Mouse (Mus musculus): ENCODE measurements at regions not wholly inside any gene's neighbourhood (a gene's known extent, or its start where the extent isn't known, plus 50 kb on each side); places are given as distances from the start of the nearest gene placed in this dataset.
"Not testable (repeated sequence)": the region's sequence is repeated elsewhere in the genome, so short reads cannot be mapped to it uniquely, and the experiment has no call there.

DNA sequence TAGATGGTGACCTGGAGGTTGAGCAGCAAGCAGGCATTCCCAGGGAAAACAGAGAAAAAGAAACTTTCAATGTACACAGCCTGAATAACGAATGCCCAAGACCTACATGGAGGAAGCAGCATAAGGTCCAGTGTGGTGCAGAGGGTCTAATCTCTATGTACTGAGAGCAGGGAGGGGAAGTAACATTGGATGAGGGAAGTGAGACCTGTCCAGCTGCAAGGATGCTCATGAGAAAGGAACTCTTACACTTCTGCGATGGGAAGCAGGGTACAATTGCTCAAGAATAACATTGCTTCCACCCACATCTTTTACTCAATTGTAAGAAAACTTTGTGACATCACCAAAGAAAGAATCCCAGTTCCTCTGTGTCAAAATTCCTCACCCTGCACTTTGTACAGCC lies 419.8 kb upstream of the Id2 start:
- no peak for DNase-seq (ENCODE audit: extremely low spot score in 1 of 2, low spot score in 1 of 2)

DNA sequence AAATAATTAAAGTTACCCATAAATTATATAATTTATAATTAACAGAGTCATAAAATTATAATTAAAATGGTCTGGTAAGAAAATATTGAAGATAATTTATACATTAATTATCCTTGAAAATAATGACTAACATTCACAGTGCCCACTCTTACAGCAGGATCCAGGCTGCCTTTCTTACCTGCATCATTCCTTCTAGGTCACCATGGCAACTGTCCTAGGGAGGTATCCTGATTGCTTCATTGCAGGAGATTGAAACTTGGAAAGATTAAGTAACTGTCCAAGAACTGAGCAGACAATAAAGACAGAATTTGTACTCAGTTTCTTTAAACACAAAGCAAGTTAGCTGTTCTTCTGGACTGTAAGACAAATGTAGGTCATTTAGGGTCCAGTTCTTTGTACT lies 416.7 kb upstream of the Id2 start:
- DNase-seq (ENCODE audit: extremely low spot score in 1 of 2, low spot score in 1 of 2) = no peak

DNA sequence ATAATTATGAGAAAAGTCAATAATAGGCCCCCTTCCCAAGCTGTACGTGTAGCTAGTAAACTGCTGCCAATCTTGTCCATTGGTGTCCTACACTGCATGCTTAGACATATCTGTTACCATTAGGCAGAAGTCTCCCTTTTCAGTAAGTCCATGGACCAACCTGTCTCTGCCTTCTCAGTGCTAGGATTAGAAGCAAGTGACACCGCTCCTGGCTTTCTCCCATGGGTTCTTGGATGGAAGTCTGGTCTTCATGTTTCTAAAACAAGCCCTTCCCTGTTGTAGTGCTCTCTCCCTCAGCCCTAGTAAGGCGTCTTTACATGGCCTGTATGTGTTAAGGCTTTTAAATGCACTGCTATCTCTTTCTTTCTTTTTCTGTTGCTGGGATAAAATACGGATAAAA lies 412.7 kb upstream of the Id2 start:
- no peak for DNase-seq (ENCODE audit: extremely low spot score in 1 of 2, low spot score in 1 of 2)

DNA sequence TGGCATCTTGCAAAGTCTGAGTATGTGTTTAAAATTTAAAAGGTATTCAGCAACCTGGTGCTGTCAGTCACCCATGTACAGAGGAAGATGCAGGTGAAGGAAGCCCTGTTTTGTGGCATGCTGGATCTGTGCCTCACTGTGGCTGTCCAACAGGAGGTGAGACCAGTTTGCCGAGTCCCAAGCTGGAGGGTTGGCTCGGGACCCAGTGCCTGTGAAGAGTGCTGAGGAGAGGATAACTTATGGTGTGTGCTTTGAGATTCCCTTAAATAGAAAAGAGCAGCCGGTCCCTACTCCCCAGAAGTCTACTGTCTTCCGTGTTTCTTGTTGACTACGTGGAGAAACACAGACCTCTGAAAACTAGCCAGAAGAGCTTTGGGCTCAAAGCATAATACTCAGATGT lies 396.3 kb upstream of the Id2 start:
- no peak for DNase-seq (ENCODE audit: extremely low spot score in 1 of 2, low spot score in 1 of 2)

DNA sequence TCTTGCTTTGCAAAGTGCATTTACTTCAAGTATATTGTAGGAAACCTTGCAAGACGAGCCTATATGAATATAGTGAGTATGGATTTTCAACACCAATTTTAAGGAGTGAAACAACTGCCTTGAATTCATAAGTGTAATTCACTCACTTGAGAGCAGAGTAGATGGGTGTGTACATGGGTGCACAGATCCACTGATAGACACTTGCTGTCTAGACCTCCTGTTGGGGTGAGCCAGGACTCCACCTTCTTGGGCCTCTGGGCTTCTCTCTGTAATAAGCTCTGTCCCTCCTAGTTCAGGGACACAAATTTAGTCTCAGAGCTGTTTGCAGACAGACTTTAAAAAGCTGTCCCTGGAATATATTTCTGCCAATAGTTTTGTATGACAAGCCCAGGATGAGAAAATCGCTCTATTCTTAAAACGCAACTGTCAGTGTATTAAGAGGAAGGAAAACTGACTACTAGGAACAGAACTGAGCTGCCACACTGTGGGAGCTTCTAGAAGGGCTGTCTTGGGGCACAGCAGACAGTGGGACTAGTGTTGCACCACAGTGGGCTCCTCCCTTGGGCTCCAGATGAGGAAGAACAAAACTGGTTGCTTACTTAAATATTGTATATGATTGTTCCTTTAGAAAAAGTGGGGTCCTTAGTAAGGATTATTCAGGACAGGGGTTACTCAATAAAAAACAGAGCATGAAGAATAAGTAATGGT lies 395.7 kb upstream of the Id2 start:
- no peak for DNase-seq (ENCODE audit: extremely low spot score in 1 of 2, low spot score in 1 of 2)

DNA sequence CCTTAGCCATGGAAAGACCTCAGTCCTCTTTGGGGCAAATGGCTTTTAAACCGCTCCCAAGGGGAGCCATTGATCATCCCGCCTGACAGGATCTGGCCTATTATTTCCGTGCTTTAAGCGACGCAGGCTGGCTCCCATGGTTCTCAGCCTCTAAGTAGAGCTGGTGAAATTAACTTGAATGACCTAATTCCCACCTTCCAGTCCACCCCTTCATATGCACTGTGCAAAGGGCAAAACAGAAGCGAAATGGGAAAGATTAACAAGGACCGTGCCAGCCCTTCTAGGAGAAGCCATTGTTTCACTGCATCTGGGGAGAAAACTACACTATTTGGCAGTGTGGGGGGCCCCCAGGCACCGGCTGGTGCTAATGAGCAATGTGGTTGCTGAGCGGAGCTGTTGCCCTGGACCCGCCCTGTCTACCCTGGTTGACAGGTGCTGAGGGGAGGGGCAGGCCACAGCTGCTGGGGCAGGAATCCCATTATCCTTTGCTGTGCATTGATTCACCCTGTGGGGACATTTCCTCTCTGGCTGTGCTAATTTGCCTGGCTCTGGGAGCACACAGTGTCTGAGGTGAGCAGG lies 378.3 kb upstream of the Id2 start:
- no peak for DNase-seq (ENCODE audit: extremely low spot score in 1 of 2, low spot score in 1 of 2)

DNA sequence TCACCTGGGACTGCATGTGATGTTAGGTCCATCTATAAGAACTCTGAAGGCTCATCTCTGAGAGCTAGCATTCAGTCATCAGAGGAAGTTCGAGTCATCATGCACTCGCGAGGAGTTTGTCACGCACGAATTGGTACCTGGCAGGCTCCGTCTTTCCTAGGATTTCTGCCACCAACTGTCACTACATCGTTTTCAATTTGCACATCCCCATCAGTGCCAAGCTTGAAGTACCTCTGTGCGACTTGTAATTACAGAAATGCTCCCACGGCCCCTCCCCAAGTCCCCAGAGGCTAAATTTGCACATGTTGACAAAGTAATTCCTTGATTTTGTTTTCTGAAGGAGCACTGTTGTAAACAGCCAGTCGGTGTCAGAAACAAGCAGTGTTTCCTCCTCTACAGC lies 372.2 kb upstream of the Id2 start:
- DNase-seq (ENCODE audit: extremely low spot score in 1 of 2, low spot score in 1 of 2) = no peak

DNA sequence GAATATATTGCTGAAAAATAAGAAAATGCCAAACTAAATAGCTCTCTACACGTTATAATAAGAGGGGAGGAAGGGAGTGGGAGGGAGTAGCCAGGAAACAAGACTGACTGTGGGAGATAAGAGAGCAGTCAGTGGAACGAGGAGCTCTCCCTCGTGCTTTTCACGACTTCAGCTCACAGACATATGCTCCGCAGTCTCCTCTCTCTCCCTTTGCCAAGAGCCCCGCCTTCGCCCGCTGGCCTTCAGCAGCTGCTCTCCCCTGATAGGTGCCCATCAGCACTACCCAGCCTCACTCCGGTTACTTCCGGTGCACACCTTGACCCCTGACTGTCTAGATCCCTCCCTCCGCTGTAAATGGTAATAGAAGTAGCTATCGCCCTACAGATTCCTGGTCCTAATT lies 370.8 kb upstream of the Id2 start:
- DNase-seq (ENCODE audit: extremely low spot score in 1 of 2, low spot score in 1 of 2) = no peak

DNA sequence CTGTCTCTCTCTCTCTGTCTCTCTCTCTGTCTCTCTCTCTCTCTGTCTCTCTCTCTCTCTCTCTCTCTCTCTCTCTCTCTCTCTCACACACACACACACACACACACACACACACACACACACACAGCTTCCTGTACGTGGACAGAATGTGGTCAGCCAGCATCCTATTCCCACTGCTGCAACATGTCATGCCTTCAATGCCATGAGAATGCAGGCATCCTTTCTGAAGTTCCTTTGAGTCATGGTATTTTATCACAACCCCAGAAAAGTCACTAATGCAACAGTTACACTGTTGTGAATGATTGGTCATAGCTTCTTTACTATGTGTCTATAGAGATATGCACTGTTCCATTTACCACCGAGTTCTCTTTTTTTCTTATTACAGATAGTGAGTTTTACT lies 365.8 kb upstream of the Id2 start:
- DNase-seq (ENCODE audit: extremely low spot score in 1 of 2, low spot score in 1 of 2) = not testable (repeated sequence)

DNA sequence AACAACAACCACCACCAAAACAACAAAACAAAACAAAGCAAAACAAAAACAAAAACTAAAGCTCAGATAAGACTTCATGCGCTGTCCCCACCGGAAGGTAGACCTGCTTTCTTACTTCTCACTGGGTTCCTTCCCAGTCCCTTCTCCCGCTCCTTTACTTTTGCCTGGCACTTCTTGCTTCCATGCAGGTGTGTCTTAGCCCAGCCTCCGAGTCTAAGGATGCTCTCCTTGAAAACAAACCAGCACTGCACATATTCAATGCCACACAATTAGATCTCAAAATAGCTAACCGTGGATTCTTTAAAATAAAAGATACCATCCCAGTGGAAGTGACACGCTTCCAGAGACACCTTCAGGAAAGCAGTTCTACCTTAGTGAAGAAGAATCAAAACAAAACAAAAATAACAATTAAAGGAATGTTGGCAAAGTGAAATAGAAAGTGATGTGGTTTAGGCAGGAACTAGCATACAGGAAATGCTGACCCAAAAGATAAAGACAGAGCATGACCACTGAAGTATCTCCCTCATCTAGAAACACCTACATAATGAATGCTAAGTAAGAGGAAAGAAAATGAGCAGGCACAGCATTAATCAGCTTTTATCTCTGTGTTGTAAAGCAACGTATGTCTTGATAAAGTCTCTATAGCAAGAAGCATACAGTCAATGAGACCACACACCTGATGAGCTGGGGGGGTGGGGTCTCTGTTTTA lies 358.5 kb upstream of the Id2 start:
- DNase-seq (ENCODE audit: extremely low spot score in 1 of 2, low spot score in 1 of 2) = no peak

DNA sequence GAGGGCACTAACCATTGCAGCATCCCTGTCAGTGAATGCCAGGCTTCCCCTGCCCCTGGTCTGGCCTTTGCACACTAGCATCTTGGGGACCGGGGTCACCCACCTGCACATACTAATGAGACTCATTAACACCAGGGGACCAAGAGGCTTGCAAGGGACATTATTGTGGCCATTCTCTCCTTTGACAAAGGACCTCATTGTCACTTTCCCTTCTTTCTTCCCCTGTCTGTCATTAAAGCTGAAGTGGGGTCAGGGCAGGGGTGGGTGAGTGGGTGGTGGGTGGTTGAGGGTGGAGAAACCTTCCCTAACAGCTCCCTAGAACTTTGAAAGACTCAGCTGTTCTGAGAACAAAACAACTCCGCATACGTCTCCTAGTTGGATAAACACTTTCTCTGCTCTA lies 356.4 kb upstream of the Id2 start:
- no peak for DNase-seq (ENCODE audit: extremely low spot score in 1 of 2, low spot score in 1 of 2)

DNA sequence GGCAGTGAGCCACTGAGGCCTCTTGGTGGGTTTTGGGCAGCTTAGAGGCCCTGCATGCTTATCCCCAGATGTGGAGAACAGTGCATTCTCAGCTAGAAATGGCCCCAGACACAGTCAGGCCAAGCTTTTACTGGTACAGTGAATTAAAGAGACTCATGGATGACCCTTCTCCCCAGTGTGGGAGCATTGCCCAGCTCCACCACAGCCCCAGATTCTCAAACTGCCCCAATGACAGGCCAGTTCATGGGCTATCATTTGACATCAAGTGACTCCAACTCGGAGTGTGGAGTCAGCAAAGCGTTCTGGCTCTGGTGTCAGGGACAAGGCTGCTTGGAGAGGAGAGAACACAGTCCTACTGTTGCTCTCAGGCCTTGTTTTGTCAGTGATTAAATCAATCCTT lies 354.2 kb upstream of the Id2 start:
- DNase-seq (ENCODE audit: extremely low spot score in 1 of 2, low spot score in 1 of 2) = no peak

DNA sequence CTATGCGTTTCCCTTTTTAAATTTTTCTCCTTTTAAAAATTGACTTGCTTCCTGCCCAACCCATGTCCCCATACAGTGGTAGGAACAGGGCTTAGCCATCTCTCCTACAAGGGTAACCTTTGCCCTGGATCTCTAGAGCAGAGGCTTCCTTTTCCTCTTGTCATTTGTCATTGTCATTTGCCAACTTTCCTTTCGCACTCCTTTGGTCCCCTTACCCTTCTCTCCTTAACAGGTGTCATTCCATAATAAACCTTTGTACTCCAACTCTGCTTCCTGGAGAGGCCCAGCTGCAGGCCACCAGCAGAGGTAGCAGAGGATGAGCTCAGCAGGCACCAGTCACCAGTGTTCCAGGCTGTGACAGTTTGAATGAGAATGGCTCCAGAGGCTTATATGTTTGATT lies 347.4 kb upstream of the Id2 start:
- DNase-seq (ENCODE audit: extremely low spot score in 1 of 2, low spot score in 1 of 2) = no peak

DNA sequence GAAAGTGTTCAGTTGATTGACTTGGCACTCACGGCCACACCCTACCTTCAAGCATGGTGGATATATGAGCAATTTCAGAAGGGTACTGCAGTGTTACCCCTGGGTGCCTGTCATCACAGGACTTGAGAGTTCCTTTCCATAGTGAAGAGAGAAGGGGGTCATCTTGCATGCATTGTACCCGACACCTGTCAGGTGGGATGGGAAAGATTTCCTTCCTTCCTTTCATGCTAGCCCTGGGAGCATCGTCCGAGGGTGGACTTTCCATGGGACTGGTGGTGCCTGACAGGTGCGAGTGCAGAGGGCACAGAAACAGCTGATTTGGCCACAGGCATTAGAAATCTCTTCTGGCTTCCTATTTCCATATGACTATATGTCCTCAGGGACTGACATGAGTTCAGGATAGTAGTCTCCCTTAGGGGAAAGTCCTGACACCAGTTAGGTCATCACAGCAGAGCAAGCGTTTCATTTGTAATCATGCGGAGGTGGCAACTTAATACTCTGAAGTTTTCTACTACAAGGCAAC lies 342.1 kb upstream of the Id2 start:
- DNase-seq (ENCODE audit: extremely low spot score in 1 of 2, low spot score in 1 of 2) = no peak

DNA sequence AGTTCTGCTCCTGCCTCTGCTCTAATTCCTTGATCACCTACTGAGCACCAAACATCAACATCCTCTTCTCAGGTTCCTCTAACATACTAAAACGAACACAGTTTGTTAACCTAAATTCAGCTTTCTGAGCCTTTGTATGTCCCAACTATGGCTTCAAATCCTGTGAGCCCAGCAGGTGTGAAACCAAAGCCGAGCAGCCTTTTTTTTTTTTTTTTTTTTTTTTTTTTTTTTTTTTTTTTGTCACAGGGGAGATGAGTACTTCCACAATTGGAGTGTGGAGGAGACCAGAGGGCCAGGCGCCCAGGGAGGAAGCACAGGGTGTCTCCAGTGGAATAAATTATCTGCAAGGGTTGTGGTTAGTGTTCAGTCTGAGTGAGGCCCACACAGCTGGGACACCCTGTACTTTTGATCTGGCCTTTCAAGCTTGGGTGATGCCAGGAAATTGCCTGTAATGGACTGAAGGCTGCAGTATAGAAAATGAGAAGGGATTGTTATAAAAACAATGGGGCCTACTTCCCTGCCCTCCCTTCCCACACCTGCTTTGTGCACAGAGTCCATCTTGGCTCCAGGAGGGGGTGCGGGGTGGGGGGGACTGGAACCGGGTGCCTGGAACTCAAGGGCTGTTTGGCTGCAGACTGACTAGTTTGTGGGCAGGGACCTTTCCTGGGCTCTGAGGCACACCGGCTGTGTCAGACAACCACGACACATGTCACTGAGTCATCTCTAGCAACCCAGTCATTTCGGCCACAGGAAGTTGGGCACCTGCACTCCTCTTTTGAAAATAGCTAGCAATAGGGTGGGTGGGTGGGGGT lies 341.5 kb upstream of the Id2 start:
- no peak for DNase-seq (ENCODE audit: extremely low spot score in 1 of 2, low spot score in 1 of 2)

DNA sequence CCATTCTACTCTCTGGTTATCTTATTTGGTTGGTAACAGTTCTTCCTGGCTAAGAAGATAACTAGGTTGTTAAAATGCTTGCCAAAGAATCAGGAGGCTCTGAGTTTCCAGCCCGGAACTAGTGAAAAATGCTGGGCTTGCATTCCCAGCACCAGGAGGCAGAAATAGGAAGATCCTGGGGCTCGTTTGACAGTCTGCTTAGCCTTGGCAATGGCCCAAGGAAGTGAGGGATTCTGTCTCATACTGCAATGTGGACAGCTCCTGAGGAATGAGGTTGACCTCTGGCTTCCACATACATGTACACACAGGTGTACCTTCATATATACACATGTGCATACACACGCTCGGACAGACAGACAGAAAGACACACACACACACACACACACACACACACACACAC lies 340.6 kb upstream of the Id2 start:
- no peak for DNase-seq (ENCODE audit: extremely low spot score in 1 of 2, low spot score in 1 of 2)

DNA sequence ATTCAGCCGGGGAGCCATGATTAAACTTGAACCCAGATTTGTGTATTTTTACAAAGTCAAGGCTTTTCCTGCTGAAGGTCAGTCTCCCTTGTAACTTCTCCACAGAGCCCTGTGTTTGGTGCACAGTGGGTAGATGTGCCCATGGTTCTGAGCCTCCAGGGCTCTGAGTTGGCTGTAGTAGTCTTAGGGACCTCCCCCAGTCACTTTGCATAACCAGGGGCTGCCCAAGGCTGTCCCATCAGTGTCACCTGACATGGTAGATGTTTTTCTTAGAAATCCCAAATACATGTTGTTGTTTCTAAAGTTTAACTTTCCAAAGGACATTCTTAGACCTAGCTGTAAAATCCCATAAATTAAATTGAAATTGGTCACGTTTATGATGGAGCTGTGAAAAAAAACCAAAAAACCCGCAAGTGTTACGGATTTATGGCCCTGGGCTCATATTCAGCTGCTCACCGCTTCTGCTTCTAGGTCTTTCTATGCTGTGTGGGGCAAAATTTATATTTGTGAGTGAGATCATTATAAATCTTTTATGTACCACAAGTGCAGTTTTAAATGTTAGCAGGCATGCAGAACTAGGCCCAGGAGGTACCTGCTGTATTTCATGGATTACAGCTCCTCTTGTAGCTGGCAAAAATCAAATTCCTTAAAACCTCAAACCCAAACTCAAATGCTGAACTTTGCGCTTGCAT lies 339.4 kb upstream of the Id2 start:
- DNase-seq (ENCODE audit: extremely low spot score in 1 of 2, low spot score in 1 of 2) = no peak

DNA sequence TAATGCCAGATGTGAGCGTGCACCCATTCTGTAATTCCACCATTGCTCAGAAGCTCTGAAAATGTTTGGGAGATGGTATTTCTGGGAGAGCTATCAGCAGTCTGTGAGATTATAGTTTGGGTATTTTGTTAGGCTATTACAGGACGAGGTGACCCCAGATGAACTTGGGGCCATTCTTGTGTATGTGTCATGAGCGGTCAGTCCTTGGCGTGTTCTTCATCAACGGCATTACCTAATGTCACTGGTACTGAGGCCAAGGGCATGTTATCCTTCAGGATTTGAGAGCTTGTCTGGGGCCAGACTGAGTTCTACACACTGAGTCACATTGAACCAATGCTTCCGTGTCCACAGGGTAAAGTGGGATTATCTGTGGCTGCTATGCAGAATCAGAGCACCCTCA lies 335.9 kb upstream of the Id2 start:
- no peak for DNase-seq (ENCODE audit: extremely low spot score in 1 of 2, low spot score in 1 of 2)

DNA sequence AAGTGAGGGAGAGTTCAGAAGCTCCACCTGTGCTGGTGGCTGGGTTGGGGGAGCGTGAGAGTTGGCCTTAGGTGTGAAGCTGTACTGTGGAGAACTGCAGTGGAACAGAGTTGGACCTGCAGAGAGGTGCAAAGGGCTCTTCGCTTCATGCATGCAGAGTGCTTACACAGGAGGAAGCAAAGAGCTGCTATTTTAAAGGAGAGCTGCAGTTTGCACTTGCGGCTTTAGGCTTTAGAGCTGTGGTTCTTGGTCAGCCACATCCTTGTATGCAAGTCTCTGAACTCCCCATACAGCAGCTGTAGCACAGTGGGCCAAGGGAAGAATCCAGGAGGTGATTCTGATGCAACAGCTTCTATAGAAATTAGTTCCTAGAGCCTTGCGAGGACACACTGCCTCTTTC lies 334.0 kb upstream of the Id2 start:
- DNase-seq (ENCODE audit: extremely low spot score in 1 of 2, low spot score in 1 of 2) = no peak

DNA sequence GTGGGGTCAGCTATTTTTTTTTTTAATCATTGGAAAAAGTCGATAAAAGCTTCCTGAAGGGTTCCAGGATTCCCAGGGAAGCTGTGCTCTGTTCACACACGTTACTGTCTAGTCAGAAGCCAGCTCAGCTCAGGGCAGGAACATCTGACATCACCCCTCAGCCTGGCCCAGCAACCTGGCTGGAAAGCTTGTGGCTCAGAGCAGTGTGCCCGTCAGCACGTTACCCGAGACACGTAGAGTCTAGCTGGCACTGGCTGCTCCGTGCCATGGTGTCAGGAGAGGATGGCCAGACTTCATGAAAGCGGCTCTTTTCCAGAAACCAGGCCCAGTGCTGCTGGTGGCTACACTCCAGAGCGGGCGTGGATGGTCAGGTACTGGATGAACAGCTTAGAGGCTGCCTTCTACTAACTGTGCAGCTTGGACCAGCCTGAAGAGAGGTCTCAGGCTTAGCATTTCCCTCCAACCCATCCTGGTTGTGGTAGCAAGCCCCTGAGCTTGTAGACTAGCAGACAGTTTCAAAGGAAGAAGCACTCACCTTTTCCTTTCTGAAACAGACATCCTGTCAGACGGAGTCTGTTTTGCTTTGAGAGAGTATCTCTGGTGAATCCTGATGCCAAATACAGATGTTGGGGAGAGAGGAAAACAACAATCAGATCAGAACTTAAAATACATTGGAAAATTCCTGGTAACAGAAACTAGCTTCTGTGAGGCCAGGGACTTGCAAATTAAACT lies 331.1 kb upstream of the Id2 start:
- no peak for DNase-seq (ENCODE audit: extremely low spot score in 1 of 2, low spot score in 1 of 2)

Data from layer of hippocampus, postnatal 25 days (tissue).